In genomic region chr15:96936216-96936615, GRCm38 (mm10) we compare ENCODE assay signal across 8 mouse cellular contexts.
DNase-seq lines count a peak whose midpoint lies in the region; ATAC-seq and TF ChIP-seq lines count a peak whose summit lies in the region.

No protein-coding gene starts in this region.

- DNase-seq in gastrocnemius, adult 2 months, result no peak
- DNase-seq in gastrocnemius, adult 8-10 months (ENCODE audit: low spot score in 2 of 2), result no peak
- no peak for DNase-seq in stomach, postnatal 0 days (ENCODE audit: low spot score)
- no peak for DNase-seq in cerebellum, postnatal 14 days
- DNase-seq in embryo, embryonic 10.5 days (ENCODE audit: low spot score), result no peak

- H3K36me3 ChIP-seq in megakaryocyte, embryonic 14.5 days (replicated peaks; ENCODE audit: low read length), result no peaks in the 10 kb centered on the region
- H3K36me3 ChIP-seq in liver, embryonic 12.5 days, result no peaks in the 10 kb centered on the region
- no peaks in the 10 kb centered on the region for H3K36me3 ChIP-seq in stomach, postnatal 0 days (ENCODE audit: control insufficient read depth, insufficient read depth, low read length)

- 0 out of 2 replicates have a peak, but pooled peaks cover 3% of the 10 kb centered on the region for H3K9me3 ChIP-seq in megakaryocyte, embryonic 14.5 days
- no peaks in the 10 kb centered on the region for H3K9me3 ChIP-seq in liver, embryonic 12.5 days (replicated peaks)
- no peaks in the 10 kb centered on the region for H3K9me3 ChIP-seq in stomach, postnatal 0 days (ENCODE audit: control insufficient read depth, low read length)

- no peak for TF ChIP-seq EP300 in stomach, postnatal 0 days (optimal IDR thresholded peaks at IDR 0.05)

- H3K9ac ChIP-seq in liver, embryonic 12.5 days, result no peak overlapping the region
- no peak overlapping the region for H3K9ac ChIP-seq in stomach, postnatal 0 days (ENCODE audit: low read length)

- peaks cover 7% of the 10 kb centered on the region for H3K4me1 ChIP-seq in megakaryocyte, embryonic 14.5 days
- no peaks in the 10 kb centered on the region for H3K4me1 ChIP-seq in liver, embryonic 12.5 days
- H3K4me1 ChIP-seq in stomach, postnatal 0 days (replicated peaks; ENCODE audit: control insufficient read depth, insufficient read depth), result no peaks in the 10 kb centered on the region

- peak overlapping the region; percentile 38; the same call in 1 of the 2 replicates for H3K4me2 ChIP-seq in liver, embryonic 12.5 days
- H3K4me2 ChIP-seq in stomach, postnatal 0 days (replicated peaks; ENCODE audit: low read depth), result peak overlapping the region; percentile 47

- no peaks in the 10 kb centered on the region for H3K27me3 ChIP-seq in megakaryocyte, embryonic 14.5 days (replicated peaks)
- no peaks in the 10 kb centered on the region for H3K27me3 ChIP-seq in liver, embryonic 12.5 days (replicated peaks)
- no peaks in the 10 kb centered on the region for H3K27me3 ChIP-seq in stomach, postnatal 0 days (ENCODE audit: control insufficient read depth, insufficient read depth, low read length)

- intact Hi-C loops in gastrocnemius, adult 2 months (cut with DNase I), result loop anchor here (5.0 kb wide), 2 partner anchors 234 to 259 kb away; no protein-coding TSS in a partner anchor

- peak overlapping the region; percentile 67 for H3K4me3 ChIP-seq in gastrocnemius, adult 2 months
- peak overlapping the region; percentile 43 for H3K4me3 ChIP-seq in megakaryocyte, embryonic 14.5 days (replicated peaks)
- no peak overlapping the region for H3K4me3 ChIP-seq in liver, embryonic 12.5 days
- H3K4me3 ChIP-seq in stomach, postnatal 0 days (ENCODE audit: low read depth, low read length), result no peak overlapping the region; the same call in 1 of the 2 replicates

- 67% methylated on average over 5 of the region's 5 CpGs for WGBS in liver, embryonic 12.5 days (ENCODE audit: insufficient replicate concordance)
- WGBS in stomach, postnatal 0 days, result 64% methylated on average over 5 of the region's 5 CpGs

- peak overlapping the region; percentile 76 for H3K27ac ChIP-seq in gastrocnemius, adult 2 months
- H3K27ac ChIP-seq in liver, embryonic 12.5 days, result no peak overlapping the region
- no peak overlapping the region; the same call in 1 of the 2 replicates for H3K27ac ChIP-seq in stomach, postnatal 0 days (replicated peaks)

- no peak for ATAC-seq in megakaryocyte, adult 5-6 weeks (ENCODE audit: poor library complexity, severe bottlenecking)
- no peak for ATAC-seq in liver, embryonic 12.5 days
- ATAC-seq in stomach, postnatal 0 days (ENCODE audit: low FRiP score, low TSS enrichment), result no peak

- TF ChIP-seq CTCF in gastrocnemius, adult 2 months (IDR thresholded peaks at IDR 0.05), result no peak
- TF ChIP-seq CTCF in stomach, postnatal 0 days (IDR thresholded peaks at IDR 0.05; ENCODE audit: low read depth), result no peak

Comparison
In these comparisons a context has a peak if more than half of its experiments do, and no peak if none do; other contexts are left out.
1. H3K4me3 ChIP-seq: peak in gastrocnemius, adult 2 months (single experiment) and megakaryocyte, embryonic 14.5 days (single experiment); none in liver, embryonic 12.5 days (single experiment) and stomach, postnatal 0 days (single experiment).